Mouse (Mus musculus) thymus, postnatal 4 days (tissue): ENCODE measurements around the gene Ramp2.

Experiments
- DNase-seq: peaks from one replicate; pipeline ENCODE4 v3.0.0; 2021

Gene Ramp2

GRCm38 (mm10) chr11:101236782-101237181 is 9.0 kb upstream of the Ramp2 start:
- DNase-seq, result no peak

DNA sequence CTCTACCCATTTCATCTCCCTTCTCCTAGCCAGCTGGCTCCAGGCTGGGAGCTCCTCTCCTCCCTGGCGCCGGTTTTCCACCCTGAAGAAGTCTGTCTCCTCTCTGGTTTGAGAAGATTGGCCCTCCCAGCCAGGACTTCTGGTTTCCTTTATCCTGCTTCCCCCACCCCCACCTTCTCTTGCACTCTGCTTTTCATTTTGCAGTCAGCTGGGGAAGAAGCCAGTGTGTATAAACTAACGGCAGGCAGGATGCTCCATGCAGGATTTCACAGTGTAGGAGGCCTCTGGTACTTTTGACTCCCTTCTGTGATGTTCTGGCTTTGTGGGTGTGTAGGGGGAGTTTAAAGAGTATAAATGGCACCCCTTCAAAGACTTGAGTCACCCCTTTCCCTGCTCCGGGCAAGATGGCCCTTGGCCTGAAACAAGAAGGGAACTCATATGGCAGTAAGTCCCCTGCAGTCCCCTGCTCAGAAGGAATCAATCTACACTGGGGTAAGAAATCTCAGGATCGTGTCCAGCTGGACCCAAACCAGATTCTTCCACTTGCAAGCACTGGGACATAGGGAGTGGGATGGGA is 7.7 kb upstream of the Ramp2 start:
- no peak for DNase-seq

DNA sequence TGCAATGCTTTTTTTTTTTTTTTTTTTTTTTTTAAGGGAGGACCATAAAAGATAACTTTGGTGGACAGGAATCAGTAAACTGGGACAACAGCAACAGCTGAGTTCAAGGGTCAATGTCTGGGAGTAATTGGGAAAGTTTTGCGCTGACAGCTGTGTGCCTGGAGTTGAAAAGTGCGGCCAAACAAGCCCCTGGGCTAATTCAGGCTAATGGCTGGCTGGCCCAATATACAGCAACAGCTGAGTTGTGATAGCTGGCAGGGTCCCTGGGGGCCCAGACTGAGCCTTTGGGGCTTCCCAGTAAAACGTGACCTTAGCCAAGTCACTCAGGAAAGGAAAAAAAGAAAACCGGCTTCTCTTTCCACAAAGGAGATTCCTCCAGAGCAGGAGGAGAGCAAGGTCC is 757 bp upstream of the Ramp2 start:
- DNase-seq, result no peak

- DNase-seq, result no peak
These were observed 829 bp downstream of the Ramp2 start for GRCm38 (mm10) chr11:101246702-101247012.

DNA sequence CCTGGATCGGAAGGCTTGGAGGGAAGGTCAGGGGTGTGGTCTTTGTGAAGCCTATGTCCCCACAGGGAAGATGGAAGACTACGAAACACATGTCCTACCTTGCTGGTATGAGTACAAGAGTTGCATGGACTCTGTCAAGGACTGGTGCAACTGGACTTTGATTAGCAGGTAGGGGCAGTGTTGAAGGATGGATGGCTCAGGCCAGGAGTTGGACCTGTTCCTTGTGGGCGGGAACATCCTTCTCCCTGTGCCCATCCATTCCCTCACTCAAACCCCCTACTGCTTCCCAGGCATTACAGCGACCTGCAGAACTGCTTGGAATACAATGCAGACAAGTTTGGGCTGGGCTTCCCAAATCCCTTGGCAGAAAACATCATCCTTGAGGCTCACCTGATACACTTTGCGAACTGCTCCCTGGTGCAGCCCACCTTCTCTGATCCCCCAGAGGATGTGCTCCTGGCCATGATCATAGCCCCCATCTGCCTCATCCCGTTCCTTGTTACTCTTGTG is 1.7 kb downstream of the Ramp2 start:
- no peak for DNase-seq

DNA sequence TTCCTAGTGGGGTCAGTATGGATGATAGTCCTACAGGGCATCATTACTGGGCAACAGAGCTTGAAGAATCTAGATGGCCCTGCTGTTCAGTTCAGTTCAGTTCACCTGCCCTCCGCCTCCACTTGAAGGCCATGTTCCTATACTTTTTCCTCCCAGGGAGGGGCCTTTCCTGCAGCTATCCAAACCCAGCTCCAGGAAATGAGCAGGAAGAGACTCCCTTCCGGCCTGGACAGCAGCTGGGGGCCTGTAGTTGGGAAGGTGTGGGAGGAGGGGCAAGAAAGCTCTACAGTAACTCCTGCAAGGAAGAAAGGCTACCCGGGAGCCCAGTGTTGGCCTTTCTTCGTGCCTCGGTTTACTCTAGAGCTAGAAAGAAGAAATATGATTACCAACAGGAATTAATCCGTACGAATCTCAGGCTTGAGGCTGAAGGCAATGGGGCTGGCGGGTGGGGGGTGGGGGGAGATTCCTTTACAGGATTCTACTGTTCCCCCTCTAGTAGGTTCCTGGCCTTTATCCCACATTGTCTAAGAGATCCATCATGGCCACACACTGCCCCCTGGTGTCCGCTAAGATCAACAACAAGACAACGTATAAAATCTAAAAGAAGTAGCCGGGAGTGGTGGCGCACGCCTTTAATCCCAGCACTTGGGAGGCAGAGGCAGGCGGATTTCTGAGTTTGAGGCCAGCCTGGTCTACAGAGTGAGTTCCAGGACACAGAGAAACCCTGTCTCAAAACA is 2.6 kb downstream of the Ramp2 start:
- peak; percentile 77 for DNase-seq

DNA sequence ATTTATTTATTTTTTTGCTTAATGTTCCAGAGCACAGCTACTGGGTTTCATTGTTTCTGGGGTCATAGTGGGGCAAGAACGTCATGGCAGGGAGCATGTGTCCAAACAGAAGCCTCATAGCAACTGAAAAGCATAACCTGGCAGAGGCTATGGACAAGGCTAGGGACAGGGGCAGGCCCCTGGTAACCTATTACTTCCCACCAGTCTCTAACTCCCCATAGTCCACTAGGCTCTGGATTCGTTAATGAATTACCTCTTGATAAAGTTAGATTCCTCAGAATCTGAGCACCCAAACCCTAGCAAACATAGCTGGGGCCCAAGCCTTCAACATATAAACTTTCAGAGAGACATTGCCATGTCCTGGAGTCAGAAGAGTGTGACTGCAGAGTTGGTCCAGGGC is 5.2 kb downstream of the Ramp2 start:
- no peak for DNase-seq

DNA sequence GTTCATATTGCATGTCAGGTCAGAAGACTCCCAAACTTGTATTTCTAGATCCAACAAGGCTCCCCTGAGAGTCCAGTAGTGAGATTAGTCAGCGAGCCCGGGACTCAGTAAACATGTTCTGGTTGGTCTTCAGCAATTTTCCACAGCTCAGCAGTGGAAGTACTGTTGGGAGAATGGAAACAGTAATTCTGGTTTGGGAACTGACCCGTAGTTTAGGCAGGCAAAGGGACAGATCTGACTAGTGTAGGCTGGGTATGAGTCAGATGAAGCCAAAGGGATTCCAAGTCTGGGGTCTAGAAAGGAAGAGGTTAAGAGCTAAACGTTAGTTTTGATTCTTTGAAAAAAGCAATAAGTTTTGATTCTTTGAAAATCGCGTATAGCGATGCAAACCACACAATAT is 7.1 kb downstream of the Ramp2 start:
- no peak for DNase-seq

DNA sequence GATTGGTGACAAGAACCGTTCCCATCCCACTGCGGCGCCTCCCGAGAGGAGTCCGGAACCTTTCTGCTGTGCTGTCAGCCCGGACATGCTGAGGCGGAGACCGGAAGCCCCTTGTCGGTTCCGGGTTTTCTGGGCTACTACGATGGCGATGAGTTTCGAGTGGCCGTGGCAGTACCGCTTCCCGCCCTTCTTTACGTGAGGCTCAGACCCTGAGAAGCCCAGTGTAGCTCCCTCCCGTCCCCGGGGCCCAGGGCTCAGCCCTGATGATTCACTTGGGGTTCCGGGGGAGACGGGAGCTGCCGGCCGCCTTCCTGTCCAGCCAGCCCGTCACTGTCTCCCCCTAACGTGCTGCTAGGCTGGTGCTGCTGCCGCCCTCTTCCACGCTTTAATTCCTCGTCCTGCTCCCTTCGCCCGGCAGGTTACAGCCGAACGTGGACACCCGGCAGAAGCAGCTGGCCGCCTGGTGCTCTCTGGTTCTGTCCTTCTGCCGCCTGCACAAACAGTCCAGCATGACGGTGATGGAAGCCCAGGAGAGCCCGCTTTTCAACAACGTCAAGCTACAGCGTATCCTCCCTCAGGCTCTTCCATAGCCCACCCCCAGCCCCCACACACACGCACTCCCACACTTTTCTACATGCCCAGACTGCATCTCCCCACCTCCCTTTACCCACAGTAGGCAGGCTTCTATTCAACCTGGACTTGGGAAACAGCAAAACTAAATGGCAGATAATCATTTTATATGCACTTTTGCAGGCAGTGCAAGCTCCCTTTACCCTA is 8.0 kb downstream of the Ramp2 start, which contains the start of gene Vps25:
TSS of gene Vps25 (plus strand) at position 95 of the 777 bp plus-strand sequence.
- DNase-seq, result peak; percentile 87

- no peak for DNase-seq
These were observed 10.3 kb downstream of the Ramp2 start for GRCm38 (mm10) chr11:101255826-101256775.

- DNase-seq, result no peak
These were observed 13.5 kb downstream of the Ramp2 start for GRCm38 (mm10) chr11:101259261-101259712.

GRCm38 (mm10) chr11:101259948-101260825 is 14.4 kb downstream of the Ramp2 start, which contains the start of gene Wnk4:
Gene Wnk4 (plus strand): TSS chr11:101260567.
- DNase-seq, result peak; percentile 71

DNA sequence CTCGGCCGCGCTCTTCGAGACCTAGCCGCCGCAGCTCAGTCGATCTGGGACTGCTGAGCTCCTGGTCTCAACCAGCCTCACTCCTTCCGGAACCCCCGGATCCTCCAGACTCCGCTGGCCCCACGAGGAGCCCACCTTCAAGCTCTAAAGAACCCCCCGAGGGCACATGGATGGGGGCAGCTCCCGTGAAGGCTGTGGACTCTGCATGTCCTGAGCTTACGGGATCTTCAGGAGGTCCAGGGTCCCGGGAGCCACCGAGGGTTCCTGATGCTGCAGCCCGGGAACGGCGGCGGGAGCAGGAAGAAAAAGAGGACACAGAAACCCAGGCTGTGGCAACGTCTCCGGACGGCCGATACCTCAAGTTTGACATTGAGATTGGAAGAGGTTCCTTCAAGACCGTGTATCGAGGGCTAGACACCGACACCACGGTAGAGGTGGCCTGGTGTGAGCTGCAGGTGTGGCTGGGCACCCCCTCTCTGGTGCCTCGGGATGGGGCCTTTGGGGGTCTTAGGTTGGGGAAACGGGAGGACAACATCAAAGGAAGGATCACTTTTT is 15.1 kb downstream of the Ramp2 start:
- DNase-seq, result no peak

- DNase-seq, result no peak
These were observed 16.6 kb downstream of the Ramp2 start for GRCm38 (mm10) chr11:101262272-101262967.

- DNase-seq, result no peak
These were observed 17.5 kb downstream of the Ramp2 start for GRCm38 (mm10) chr11:101263138-101263988.

GRCm38 (mm10) chr11:101263989-101264280 is 18.1 kb downstream of the Ramp2 start:
- no peak for DNase-seq

DNA sequence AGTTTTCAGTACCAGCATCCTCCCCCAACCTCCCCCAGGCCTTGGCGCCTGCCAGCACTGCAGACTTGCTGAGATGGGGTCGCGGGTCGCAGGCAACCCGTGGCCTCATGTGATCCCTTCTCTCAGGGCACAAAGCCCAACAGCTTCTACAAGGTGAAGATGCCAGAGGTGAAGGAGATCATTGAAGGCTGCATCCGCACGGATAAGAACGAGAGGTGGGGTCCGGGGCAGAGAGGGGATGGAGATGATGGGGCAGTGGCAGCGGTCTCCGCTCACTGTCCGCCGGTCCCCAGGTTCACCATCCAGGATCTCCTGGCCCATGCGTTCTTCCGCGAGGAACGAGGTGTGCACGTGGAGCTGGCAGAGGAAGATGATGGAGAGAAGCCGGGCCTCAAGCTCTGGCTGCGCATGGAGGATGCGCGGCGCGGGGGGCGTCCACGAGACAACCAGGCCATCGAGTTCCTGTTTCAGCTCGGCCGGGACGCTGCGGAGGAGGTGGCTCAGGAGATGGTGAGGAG is 19.2 kb downstream of the Ramp2 start:
- no peak for DNase-seq

DNA sequence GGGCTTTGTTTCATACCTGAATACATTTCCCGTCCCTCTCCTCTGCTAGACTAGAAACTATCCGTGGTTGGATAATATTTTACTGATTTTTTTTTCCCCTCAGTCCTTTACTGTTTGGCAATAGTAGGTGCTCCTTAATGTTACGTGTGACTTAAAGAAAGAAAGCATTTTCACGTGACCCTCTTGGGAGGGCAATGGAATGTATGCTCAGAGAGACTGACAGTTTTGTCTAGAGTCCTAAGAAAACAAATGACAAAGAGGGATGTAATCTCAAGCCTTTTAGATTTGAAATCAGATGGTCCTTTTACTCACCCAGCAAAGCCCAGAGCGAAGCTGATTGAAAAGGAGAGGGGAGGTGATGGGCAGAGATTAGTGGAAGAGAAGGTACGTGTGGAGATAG is 20.1 kb downstream of the Ramp2 start:
- no peak for DNase-seq

DNA sequence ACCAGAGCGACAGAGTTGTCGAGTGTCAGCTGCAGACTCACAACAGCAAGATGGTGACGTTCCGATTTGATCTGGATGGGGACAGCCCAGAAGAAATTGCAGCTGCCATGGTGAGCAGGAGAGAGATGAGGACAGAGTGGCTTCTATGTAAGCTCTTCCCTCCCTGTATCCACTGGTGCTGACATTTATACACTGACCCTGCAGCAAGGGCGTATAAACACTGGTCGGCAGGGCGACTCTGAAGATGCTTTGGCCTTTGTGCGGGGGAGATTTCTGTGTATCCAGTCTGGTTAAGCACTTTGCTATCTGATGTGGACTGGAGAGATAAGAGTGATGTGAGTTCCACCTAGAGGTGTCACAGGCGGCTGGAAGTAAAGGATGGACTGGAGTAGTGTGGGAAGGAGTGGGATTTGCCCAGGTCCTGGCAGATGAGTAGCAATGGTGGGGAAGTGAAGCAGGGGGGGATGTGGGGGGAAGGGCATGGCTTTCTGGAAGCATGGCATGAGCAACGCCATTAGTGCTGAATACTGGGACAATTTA is 23.8 kb downstream of the Ramp2 start:
- no peak for DNase-seq
